Mouse (Mus musculus) liver, embryonic 11.5 days (tissue): ENCODE results near the gene Krt2. TPM values are rescaled to one million over a fixed set of nuclear protein-coding genes. Genes with fewer than 3 reads are reported as not detected.

ENCODE experiments used
- ATAC-seq: fragments of 200-750 bp; cut with Nextera tagmentation; replicated peaks from 2 replicates; pipeline ENCODE4 v1.8.0; 2017; ENCODE audit warnings: moderate number of reproducible peaks, mild to moderate bottlenecking, moderate TSS enrichment, moderate library complexity; ENCODE audit not compliant: low FRiP score
- DNase-seq: peaks from one replicate; pipeline ENCODE4 v3.0.0-alpha.2; 2017; ENCODE audit warnings: low spot score
- H3K27ac ChIP-seq: fragments of 300-500 bp; sonication (generic); 2 replicates; pipeline ENCODE4 v1.5.1; 2014; ENCODE audit warnings: mild to moderate bottlenecking, low read depth, low read length, control low read depth
- H3K27me3 ChIP-seq: fragments of 300-500 bp; sonication (generic); replicated peaks from 2 replicates; pipeline ENCODE4 v1.6.1; 2014; ENCODE audit warnings: low read length, mixed read lengths; ENCODE audit not compliant: control insufficient read depth, insufficient read depth
- H3K36me3 ChIP-seq: fragments of 300-500 bp; sonication (generic); 2 replicates; pipeline ENCODE4 v1.6.1; 2014; ENCODE audit warnings: mild to moderate bottlenecking, low read length, moderate library complexity, mixed read lengths; ENCODE audit not compliant: control insufficient read depth, insufficient read depth
- H3K4me1 ChIP-seq: fragments of 300-500 bp; sonication (generic); replicated peaks from 2 replicates; pipeline ENCODE4 v1.6.1; 2014; ENCODE audit warnings: low read length, mixed read lengths; ENCODE audit not compliant: control insufficient read depth, insufficient read depth
- H3K4me2 ChIP-seq: fragments of 300-500 bp; sonication (generic); 2 replicates; pipeline ENCODE4 v1.6.1; 2014; ENCODE audit warnings: mild to moderate bottlenecking, control low read depth, moderate library complexity
- H3K4me3 ChIP-seq: fragments of 300-500 bp; sonication (generic); 2 replicates; pipeline ENCODE4 v1.5.1; 2014; ENCODE audit warnings: low read depth, low read length, control low read depth
- H3K9ac ChIP-seq: fragments of 300-500 bp; sonication (generic); 2 replicates; pipeline ENCODE4 v1.6.1; 2014; ENCODE audit warnings: low read depth, low read length, control low read depth
- H3K9me3 ChIP-seq: fragments of 300-500 bp; sonication (generic); 2 replicates; pipeline ENCODE4 v1.6.1; 2016; ENCODE audit warnings: low read length, inconsistent platforms, mixed read lengths; ENCODE audit not compliant: control insufficient read depth
- WGBS: fragments of 180-500 bp; shearing (Covaris S2); extraction: QIAGEN DNeasy Blood & Tissue Kit; methylation state at CpG from one replicate; pipeline ENCODE4 v1.1.7; 2014; 5-methylcytosine and 5-hydroxymethylcytosine counted together
- polyA plus RNA-seq: library from polyadenylated mRNA; unstranded; fragments of >200 nt; fragmentation: Nextera tagmentation; extraction: Ambion mirVana; gene quantifications from 2 replicates; pipeline ENCODE4 v1.2.1, GENCODE M21; 2014

The Krt2 gene
- polyA plus RNA-seq: not detected in 2 replicates

GRCm38 (mm10) chr15:101817875-101818274, at the start of gene Krt2:
Gene Krt2 (minus strand): TSS chr15:101818169.
- Histone ChIP-seq H3K9ac (no peak within 1 kb of the TSS), H3K4me3 (no peak within 1 kb of the TSS), H3K27me3 (peaks cover 4% of the 10 kb centered on the region; the same call in 1 of the 2 replicates), H3K27ac (no peak within 1 kb of the TSS), H3K36me3 (no peaks in the 10 kb centered on the region), H3K4me2 (no peak within 1 kb of the TSS), H3K4me1 (no peaks in the 10 kb centered on the region), H3K9me3 (no peaks in the 10 kb centered on the region)
- WGBS: 61% methylated on average over 16 of the region's 16 CpGs
- DNase-seq: no peak
- ATAC-seq: no peak

- H3K27me3 ChIP-seq: peaks cover 13% of the 10 kb centered on the region
- H3K36me3 ChIP-seq: no peaks in the 10 kb centered on the region
- no peak overlapping the region for H3K4me2 ChIP-seq
- 63% methylated on average over 7 of the region's 7 CpGs for whole genome bisulfite sequencing
- no peak overlapping the region for H3K9ac ChIP-seq
- ATAC-seq (no peak), DNase-seq (no peak)
- H3K27ac ChIP-seq: no peak overlapping the region
- no peaks in the 10 kb centered on the region for H3K4me1 ChIP-seq
- no peak overlapping the region for H3K4me3 ChIP-seq
- H3K9me3 ChIP-seq: no peaks in the 10 kb centered on the region
These were observed 48.8 kb upstream of the Krt2 start for GRCm38 (mm10) chr15:101866754-101867153.

- 50% methylated on average over 13 of the region's 13 CpGs for WGBS
- ATAC-seq (no peak), DNase-seq (no peak)
- Histone ChIP-seq H3K9me3 (no peaks in the 10 kb centered on the region), H3K4me1 (no peaks in the 10 kb centered on the region), H3K4me3 (no peak overlapping the region), H3K9ac (no peak overlapping the region), H3K27me3 (peaks cover 52% of the 10 kb centered on the region), H3K4me2 (no peak overlapping the region; the same call in 1 of the 2 replicates), H3K27ac (no peak overlapping the region), H3K36me3 (no peaks in the 10 kb centered on the region)
These were observed 42.6 kb upstream of the Krt2 start for GRCm38 (mm10) chr15:101860421-101861130.

DNA sequence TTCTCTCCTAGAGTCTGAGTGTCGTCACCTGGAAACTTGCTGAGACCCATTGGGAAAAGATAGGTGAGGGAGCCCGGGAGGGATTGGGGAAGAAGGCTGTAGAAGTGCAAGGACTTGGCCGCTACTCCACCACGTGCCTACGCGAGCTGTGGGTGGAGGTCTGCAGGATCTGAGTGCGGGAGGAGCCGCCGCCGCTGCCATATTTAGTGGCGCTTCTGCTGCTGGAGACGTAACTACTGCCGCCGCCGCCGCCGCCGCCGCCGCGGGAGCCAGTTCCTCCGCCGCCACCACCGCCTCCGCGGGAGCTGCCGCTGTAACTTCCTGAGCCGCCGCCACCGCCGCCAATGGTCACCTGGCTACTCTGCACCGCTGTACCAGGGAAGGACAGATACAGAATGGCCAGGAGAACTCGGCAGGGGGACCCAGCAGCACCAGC, 41.8 kb upstream of the Krt2 start:
- H3K27me3 ChIP-seq: peaks cover 53% of the 10 kb centered on the region
- no peak overlapping the region for H3K27ac ChIP-seq
- no peaks in the 10 kb centered on the region for H3K9me3 ChIP-seq
- WGBS: under 1% methylated on average over 33 of the region's 33 CpGs
- H3K4me3 ChIP-seq: peak overlapping the region; percentile 41
- ATAC-seq (no peak), DNase-seq (peak; percentile 59)
- H3K9ac ChIP-seq: peak overlapping the region; percentile 43; the same call in 1 of the 2 replicates
- no peaks in the 10 kb centered on the region for H3K36me3 ChIP-seq
- H3K4me1 ChIP-seq: no peaks in the 10 kb centered on the region
- peak overlapping the region; percentile 67 for H3K4me2 ChIP-seq

GRCm38 (mm10) chr15:101858673-101859425, 40.9 kb upstream of the Krt2 start:
- no peak overlapping the region; the same call in 1 of the 2 replicates for H3K4me3 ChIP-seq
- H3K27ac ChIP-seq: no peak overlapping the region
- DNase-seq (no peak), ATAC-seq (no peak)
- H3K9me3 ChIP-seq: no peaks in the 10 kb centered on the region
- H3K4me2 ChIP-seq: peak overlapping the region; percentile 67
- H3K27me3 ChIP-seq: peaks cover 56% of the 10 kb centered on the region
- no peaks in the 10 kb centered on the region for H3K4me1 ChIP-seq
- no peaks in the 10 kb centered on the region for H3K36me3 ChIP-seq
- no peak overlapping the region for H3K9ac ChIP-seq
- WGBS: 11% methylated on average over 11 of the region's 11 CpGs

DNA sequence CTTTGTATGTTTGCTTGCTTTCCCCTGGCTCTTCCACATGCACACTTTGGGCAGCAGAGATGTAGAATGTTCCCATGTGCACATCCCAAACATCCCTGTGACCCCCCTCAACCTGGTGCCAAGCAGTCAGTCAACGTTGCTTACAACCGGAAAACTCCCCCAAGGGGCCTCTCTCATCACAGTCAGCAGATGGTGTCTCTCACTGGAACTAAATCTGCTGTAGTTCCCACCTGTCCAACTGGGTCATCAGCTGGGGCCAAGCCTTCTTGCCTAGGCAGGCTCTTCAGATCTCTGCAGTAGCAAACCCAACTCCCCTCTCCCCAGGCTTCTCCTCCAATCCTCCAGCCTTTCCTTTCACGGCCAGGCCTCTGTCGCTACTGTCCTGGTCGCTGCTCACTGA, 38.7 kb upstream of the Krt2 start:
- no peaks in the 10 kb centered on the region for H3K4me1 ChIP-seq
- H3K36me3 ChIP-seq: no peaks in the 10 kb centered on the region
- peaks cover 56% of the 10 kb centered on the region for H3K27me3 ChIP-seq
- H3K9ac ChIP-seq: no peak overlapping the region
- no peak overlapping the region for H3K4me2 ChIP-seq
- no peak overlapping the region for H3K4me3 ChIP-seq
- H3K27ac ChIP-seq: no peak overlapping the region
- WGBS: 62% methylated on average over 5 of the region's 5 CpGs
- DNase-seq (no peak), ATAC-seq (no peak)
- H3K9me3 ChIP-seq: no peaks in the 10 kb centered on the region

DNA sequence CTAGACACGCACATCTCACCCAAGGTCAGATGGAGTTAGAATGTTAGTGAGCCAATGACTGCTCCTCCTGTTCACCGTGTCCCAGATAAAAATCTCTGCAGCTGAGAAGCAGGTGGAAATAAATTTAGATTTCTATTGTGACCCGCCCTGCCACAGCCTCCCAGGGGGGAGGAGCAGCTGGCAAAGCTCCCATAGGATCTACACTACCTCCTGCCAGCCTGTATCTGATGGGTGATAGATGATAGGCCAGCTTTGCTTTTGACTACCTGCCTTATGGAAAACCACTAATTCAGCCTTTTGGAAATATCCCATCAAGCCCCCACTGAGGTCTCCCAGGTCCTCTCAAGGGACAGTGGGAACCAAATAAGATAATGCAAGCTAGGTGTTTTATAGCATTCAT, 37.8 kb upstream of the Krt2 start:
- Histone ChIP-seq H3K9ac (no peak overlapping the region), H3K27me3 (peaks cover 48% of the 10 kb centered on the region), H3K4me1 (no peaks in the 10 kb centered on the region), H3K9me3 (no peaks in the 10 kb centered on the region), H3K4me2 (no peak overlapping the region), H3K36me3 (no peaks in the 10 kb centered on the region), H3K27ac (no peak overlapping the region), H3K4me3 (no peak overlapping the region)
- 72% methylated on average over 3 of the region's 3 CpGs for WGBS
- no peak for DNase-seq
- no peak for ATAC-seq

DNA sequence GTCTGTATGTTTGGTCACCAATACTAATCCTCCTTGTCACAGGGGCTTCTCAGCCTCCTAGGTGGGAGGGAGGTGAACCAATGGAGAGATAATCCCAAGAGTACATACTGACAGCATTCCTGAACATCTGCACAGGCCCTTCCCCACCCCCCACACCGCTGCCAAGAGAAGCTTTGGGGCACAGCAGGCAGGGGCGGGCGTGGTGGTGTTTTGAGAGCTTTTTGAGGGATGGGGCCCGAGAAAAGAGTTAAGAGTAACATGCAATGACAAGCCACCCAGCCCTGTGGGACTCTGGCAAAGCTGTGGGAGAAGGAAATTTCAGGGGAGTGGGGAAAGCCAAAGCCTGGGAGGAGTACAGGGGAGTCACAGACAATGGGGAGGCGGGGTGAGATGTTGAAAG, 36.3 kb upstream of the Krt2 start:
- 12% methylated on average over 5 of the region's 5 CpGs for WGBS
- Histone ChIP-seq H3K27me3 (peaks cover 43% of the 10 kb centered on the region), H3K36me3 (no peaks in the 10 kb centered on the region), H3K9me3 (no peaks in the 10 kb centered on the region), H3K27ac (no peak overlapping the region), H3K4me2 (no peak overlapping the region), H3K9ac (no peak overlapping the region), H3K4me3 (no peak overlapping the region), H3K4me1 (no peaks in the 10 kb centered on the region)
- ATAC-seq (no peak), DNase-seq (no peak)
